Mouse (Mus musculus) liver, postnatal 0 days (tissue): ENCODE measurements at regions not wholly inside any gene's neighbourhood (a gene's known extent, or its start where the extent isn't known, plus 50 kb on each side); places are given as distances from the start of the nearest gene placed in this dataset.

Experiments used
- CTCF ChIP-seq: sonication (generic); IDR thresholded peaks from 2 replicates; pipeline ENCODE4 v1.5.1; 2016; ENCODE audit warnings: antibody characterized with exemption, low read depth
- EP300 ChIP-seq: IDR thresholded peaks from 2 replicates; pipeline ENCODE4 v1.6.1; 2016; ENCODE audit warnings: antibody characterized with exemption, low read depth, mild to moderate bottlenecking

- TF ChIP-seq CTCF, result no peak
- TF ChIP-seq EP300, result no peak
Measured at GRCm38 (mm10) chr11:109029894-109030293, 109.7 kb downstream of the Axin2 start.
